Mouse (Mus musculus): ENCODE data around the gene Traf3. TPM values are rescaled to one million over a fixed set of nuclear protein-coding genes. Genes with fewer than 3 reads are reported as not detected.

Gene Traf3
- polyA plus RNA-seq, 1 experiment from 2014 or later = 20.9 TPM

- Histone ChIP-seq H3K27ac (replicated peaks) (no peak overlapping the region), H3K9me3 (no peaks in the 10 kb centered on the region), H3K27me3 (no peaks in the 10 kb centered on the region), H3K36me3 (peaks cover 96% of the 10 kb centered on the region), H3K4me2 (replicated peaks) (no peak overlapping the region), H3K9ac (replicated peaks) (no peak overlapping the region), H3K4me1 (no peaks in the 10 kb centered on the region), H3K4me3 (no peak overlapping the region)
- WGBS = 95% methylated on average over 27 of the region's 27 CpGs
- ATAC-seq (ENCODE audit: low FRiP score, low read depth) = no peak
Measured at GRCm38 (mm10) chr12:111301322-111302017, 135.3 kb downstream of the Traf3 start.

GRCm38 (mm10) chr12:111302018-111302345 is 135.8 kb downstream of the Traf3 start:
- Histone ChIP-seq H3K36me3 (peaks cover 96% of the 10 kb centered on the region), H3K27ac (replicated peaks) (no peak overlapping the region), H3K9ac (replicated peaks) (no peak overlapping the region), H3K4me1 (no peaks in the 10 kb centered on the region), H3K9me3 (no peaks in the 10 kb centered on the region), H3K4me2 (replicated peaks) (no peak overlapping the region), H3K27me3 (no peaks in the 10 kb centered on the region), H3K4me3 (no peak overlapping the region)
- no peak for ATAC-seq (ENCODE audit: low FRiP score, low read depth)
- 94% methylated on average over 14 of the region's 14 CpGs for WGBS

- 93% methylated on average over 8 of the region's 8 CpGs for WGBS
- H3K9ac ChIP-seq (replicated peaks) = no peak overlapping the region
- H3K27ac ChIP-seq (replicated peaks) = no peak overlapping the region
- H3K4me1 ChIP-seq = no peaks in the 10 kb centered on the region
- no peaks in the 10 kb centered on the region for H3K9me3 ChIP-seq
- no peak overlapping the region for H3K4me3 ChIP-seq
- no peak for ATAC-seq (ENCODE audit: low FRiP score, low read depth)
- no peaks in the 10 kb centered on the region for H3K27me3 ChIP-seq
- peaks cover 93% of the 10 kb centered on the region for H3K36me3 ChIP-seq
- H3K4me2 ChIP-seq (replicated peaks) = no peak overlapping the region
Measured at GRCm38 (mm10) chr12:111303702-111304337, 137.7 kb downstream of the Traf3 start.

- ATAC-seq (ENCODE audit: low FRiP score, low read depth) = no peak
- Histone ChIP-seq H3K36me3 (peaks cover 97% of the 10 kb centered on the region), H3K9me3 (no peaks in the 10 kb centered on the region), H3K4me1 (no peaks in the 10 kb centered on the region), H3K4me3 (no peak overlapping the region), H3K9ac (replicated peaks) (no peak overlapping the region), H3K27ac (replicated peaks) (no peak overlapping the region), H3K27me3 (no peaks in the 10 kb centered on the region), H3K4me2 (replicated peaks) (no peak overlapping the region)
- WGBS = 91% methylated on average over 8 of the region's 8 CpGs
Measured at GRCm38 (mm10) chr12:111306821-111307220, 140.7 kb downstream of the Traf3 start.

GRCm38 (mm10) chr12:111309256-111309655 is 143.1 kb downstream of the Traf3 start:
- 89% methylated on average over 12 of the region's 12 CpGs for WGBS
- Histone ChIP-seq H3K36me3 (peaks cover 97% of the 10 kb centered on the region), H3K9ac (replicated peaks) (no peak overlapping the region), H3K27ac (replicated peaks) (no peak overlapping the region), H3K4me1 (no peaks in the 10 kb centered on the region), H3K27me3 (no peaks in the 10 kb centered on the region), H3K4me3 (no peak overlapping the region), H3K4me2 (replicated peaks) (no peak overlapping the region), H3K9me3 (no peaks in the 10 kb centered on the region)
- no peak for ATAC-seq (ENCODE audit: low FRiP score, low read depth)

GRCm38 (mm10) chr12:111309931-111310330 is 143.8 kb downstream of the Traf3 start:
- peaks cover 97% of the 10 kb centered on the region for H3K36me3 ChIP-seq
- no peak overlapping the region for H3K9ac ChIP-seq (replicated peaks)
- H3K4me1 ChIP-seq = no peaks in the 10 kb centered on the region
- H3K4me2 ChIP-seq (replicated peaks) = no peak overlapping the region
- WGBS = 90% methylated on average over 14 of the region's 14 CpGs
- no peaks in the 10 kb centered on the region for H3K27me3 ChIP-seq
- no peaks in the 10 kb centered on the region for H3K9me3 ChIP-seq
- H3K4me3 ChIP-seq = no peak overlapping the region
- ATAC-seq (ENCODE audit: low FRiP score, low read depth) = no peak
- no peak overlapping the region for H3K27ac ChIP-seq (replicated peaks)

- Histone ChIP-seq H3K36me3 (peaks cover 97% of the 10 kb centered on the region), H3K4me2 (replicated peaks) (no peak overlapping the region), H3K4me3 (no peak overlapping the region), H3K27me3 (no peaks in the 10 kb centered on the region), H3K4me1 (no peaks in the 10 kb centered on the region), H3K9me3 (no peaks in the 10 kb centered on the region), H3K27ac (replicated peaks) (no peak overlapping the region), H3K9ac (replicated peaks) (no peak overlapping the region)
- no peak for ATAC-seq (ENCODE audit: low FRiP score, low read depth)
- 95% methylated on average over 10 of the region's 10 CpGs for WGBS
Measured at GRCm38 (mm10) chr12:111311775-111312174, 145.6 kb downstream of the Traf3 start.

GRCm38 (mm10) chr12:111314273-111314672 is 148.1 kb downstream of the Traf3 start:
- no peaks in the 10 kb centered on the region for H3K27me3 ChIP-seq
- 94% methylated on average over 7 of the region's 7 CpGs for WGBS
- no peaks in the 10 kb centered on the region for H3K4me1 ChIP-seq

More at GRCm38 (mm10) chr12:111314273-111314672, 148.1 kb downstream of the Traf3 start:
- Histone ChIP-seq H3K4me3 (no peak overlapping the region), H3K27ac (replicated peaks) (no peak overlapping the region), H3K4me2 (replicated peaks) (no peak overlapping the region), H3K36me3 (peaks cover 100% of the 10 kb centered on the region), H3K9ac (replicated peaks) (no peak overlapping the region), H3K9me3 (no peaks in the 10 kb centered on the region)
- no peak for ATAC-seq (ENCODE audit: low FRiP score, low read depth)

Other genes starting within 250 kb of the Traf3 start
- gene Ankrd9, start 187.3 kb upstream of the Traf3 start, polyA plus RNA-seq (2016; fragmentation: Nextera tagmentation; extraction: Ambion mirVana) = 11.7 and 11.8 TPM in 2 replicates
- 8.4 and 8.5 TPM in 2 replicates for gene Rcor1, start 127.0 kb upstream of the Traf3 start, polyA plus RNA-seq (2016; fragmentation: Nextera tagmentation; extraction: Ambion mirVana)
- gene 4930595D18Rik, start 18.1 kb downstream of the Traf3 start, polyA plus RNA-seq (2016; fragmentation: Nextera tagmentation; extraction: Ambion mirVana) = not detected in 2 replicates
- gene Amn, start 104.7 kb downstream of the Traf3 start, polyA plus RNA-seq (2016; fragmentation: Nextera tagmentation; extraction: Ambion mirVana) = 0.45 and 0.80 TPM in 2 replicates
- gene Cdc42bpb, start 211.3 kb downstream of the Traf3 start, polyA plus RNA-seq (2016; fragmentation: Nextera tagmentation; extraction: Ambion mirVana) = 39.4 and 40.5 TPM in 2 replicates
- gene Lbhd2, start 240.4 kb downstream of the Traf3 start, polyA plus RNA-seq (2016; fragmentation: Nextera tagmentation; extraction: Ambion mirVana) = 0.47 TPM in 1 of 2 replicates, not detected in the other